Comparison of ENCODE assay signal across 7 mouse cellular contexts in the genomic region with DNA sequence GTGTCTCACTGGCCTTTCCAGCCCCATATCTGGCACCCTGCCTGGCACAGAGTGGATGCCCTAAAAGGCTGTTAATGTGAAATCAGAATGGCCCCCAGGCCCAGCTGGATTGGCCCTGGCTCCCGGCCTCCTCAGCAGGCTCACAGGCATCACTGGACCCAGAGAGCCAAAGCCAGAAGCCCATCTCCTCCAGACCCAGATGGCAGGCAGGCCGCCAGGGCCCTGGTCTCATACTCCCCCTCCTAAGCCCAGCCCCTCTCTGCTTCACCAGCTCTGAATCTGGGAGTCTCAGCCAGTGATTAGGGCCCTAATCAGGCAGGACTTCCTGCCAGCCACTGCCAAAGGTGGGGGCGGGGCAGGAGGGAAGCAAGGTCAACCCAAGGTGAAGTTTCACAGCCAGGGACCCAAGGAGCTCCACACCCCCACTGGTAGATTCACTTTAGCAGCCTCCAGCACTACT.
DNase-seq lines count a peak whose midpoint lies in the region; ATAC-seq lines count a peak whose summit lies in the region.

No protein-coding gene starts in this region.

- WGBS in embryonic facial prominence, embryonic 14.5 days = 16% methylated on average over 3 of the region's 3 CpGs
- 12% methylated on average over 3 of the region's 3 CpGs for WGBS in limb, embryonic 10.5 days
- WGBS in midbrain, embryonic 13.5 days = 39% methylated on average over 3 of the region's 3 CpGs

- H3K4me1 ChIP-seq in embryonic facial prominence, embryonic 14.5 days (ENCODE audit: control insufficient read depth, insufficient read depth, low read length) = peaks cover 67% of the 10 kb centered on the region
- peaks cover 100% of the 10 kb centered on the region for H3K4me1 ChIP-seq in limb, embryonic 10.5 days
- peaks cover 24% of the 10 kb centered on the region for H3K4me1 ChIP-seq in midbrain, embryonic 13.5 days (replicated peaks)

- H3K9ac ChIP-seq in embryonic facial prominence, embryonic 14.5 days (ENCODE audit: low read depth, low read length) = no peak overlapping the region
- H3K9ac ChIP-seq in midbrain, embryonic 13.5 days (replicated peaks) = no peak overlapping the region

- intact Hi-C loops in heart, postnatal 25 days (cut with DNase I) = loop anchor here (2.0 kb wide), 1 partner anchor 30 kb away; no protein-coding TSS in a partner anchor

- H3K4me3 ChIP-seq in embryonic facial prominence, embryonic 14.5 days (ENCODE audit: low read depth, low read length) = no peak overlapping the region
- peak overlapping the region; percentile 20 for H3K4me3 ChIP-seq in limb, embryonic 10.5 days
- H3K4me3 ChIP-seq in midbrain, embryonic 13.5 days (replicated peaks) = no peak overlapping the region

- no peaks in the 10 kb centered on the region for H3K36me3 ChIP-seq in embryonic facial prominence, embryonic 14.5 days (ENCODE audit: control insufficient read depth, insufficient read depth, low read length)
- peaks cover 3% of the 10 kb centered on the region; the same call in 1 of the 2 replicates for H3K36me3 ChIP-seq in limb, embryonic 10.5 days
- no peaks in the 10 kb centered on the region for H3K36me3 ChIP-seq in midbrain, embryonic 13.5 days

- no peaks in the 10 kb centered on the region for H3K9me3 ChIP-seq in embryonic facial prominence, embryonic 14.5 days (ENCODE audit: control insufficient read depth, low read length)
- no peaks in the 10 kb centered on the region for H3K9me3 ChIP-seq in limb, embryonic 10.5 days (replicated peaks)
- H3K9me3 ChIP-seq in midbrain, embryonic 13.5 days = no peaks in the 10 kb centered on the region

- no peaks in the 10 kb centered on the region for H3K27me3 ChIP-seq in embryonic facial prominence, embryonic 14.5 days (replicated peaks; ENCODE audit: control insufficient read depth, insufficient read depth, low read length)
- H3K27me3 ChIP-seq in limb, embryonic 10.5 days (ENCODE audit: low read depth, poor library complexity, severe bottlenecking) = no peaks in the 10 kb centered on the region
- peaks cover 6% of the 10 kb centered on the region; the same call in 1 of the 2 replicates for H3K27me3 ChIP-seq in midbrain, embryonic 13.5 days

- H3K4me2 ChIP-seq in embryonic facial prominence, embryonic 14.5 days (ENCODE audit: low read depth, low read length) = no peak overlapping the region
- no peak overlapping the region for H3K4me2 ChIP-seq in midbrain, embryonic 13.5 days (replicated peaks)

- peak; percentile 84 for DNase-seq in adrenal gland, postnatal 10 days
- DNase-seq in embryonic facial prominence, embryonic 14.5 days (ENCODE audit: low spot score) = peak; percentile 70
- peak; percentile 78 for DNase-seq in heart, postnatal 25 days (ENCODE audit: low spot score)
- peak; percentile 73 for DNase-seq in limb, embryonic 10.5 days (ENCODE audit: low spot score)
- no peak for DNase-seq in cerebellum, adult 11 months
- no peak for DNase-seq in urinary bladder, postnatal 25 days (ENCODE audit: low spot score)

- peak; percentile 71 for ATAC-seq in embryonic facial prominence, embryonic 14.5 days (ENCODE audit: low read depth)
- ATAC-seq in midbrain, embryonic 13.5 days = 0 out of 2 replicates have a peak, but pooled peaks have one; percentile 36

- H3K27ac ChIP-seq in embryonic facial prominence, embryonic 14.5 days (replicated peaks; ENCODE audit: low read depth, low read length) = peak overlapping the region; percentile 70; the same call in 1 of the 2 replicates
- peak overlapping the region; percentile 83 for H3K27ac ChIP-seq in limb, embryonic 10.5 days
- H3K27ac ChIP-seq in midbrain, embryonic 13.5 days = peak overlapping the region; percentile 16; the same call in 1 of the 2 replicates

Comparison
In these comparisons a context has a peak if more than half of its experiments do, and no peak if none do; other contexts are left out.
1. DNase-seq: peak in adrenal gland, postnatal 10 days (single experiment), embryonic facial prominence, embryonic 14.5 days (single experiment), heart, postnatal 25 days (single experiment) and limb, embryonic 10.5 days (single experiment); none in cerebellum, adult 11 months (single experiment) and urinary bladder, postnatal 25 days (single experiment).
2. H3K27ac ChIP-seq: peak in every context shown above with its lines; median percentile 83 in limb, embryonic 10.5 days; 70 in embryonic facial prominence, embryonic 14.5 days; 16 in midbrain, embryonic 13.5 days.